Mouse (Mus musculus): ENCODE results near the gene Creg1.

DNA sequence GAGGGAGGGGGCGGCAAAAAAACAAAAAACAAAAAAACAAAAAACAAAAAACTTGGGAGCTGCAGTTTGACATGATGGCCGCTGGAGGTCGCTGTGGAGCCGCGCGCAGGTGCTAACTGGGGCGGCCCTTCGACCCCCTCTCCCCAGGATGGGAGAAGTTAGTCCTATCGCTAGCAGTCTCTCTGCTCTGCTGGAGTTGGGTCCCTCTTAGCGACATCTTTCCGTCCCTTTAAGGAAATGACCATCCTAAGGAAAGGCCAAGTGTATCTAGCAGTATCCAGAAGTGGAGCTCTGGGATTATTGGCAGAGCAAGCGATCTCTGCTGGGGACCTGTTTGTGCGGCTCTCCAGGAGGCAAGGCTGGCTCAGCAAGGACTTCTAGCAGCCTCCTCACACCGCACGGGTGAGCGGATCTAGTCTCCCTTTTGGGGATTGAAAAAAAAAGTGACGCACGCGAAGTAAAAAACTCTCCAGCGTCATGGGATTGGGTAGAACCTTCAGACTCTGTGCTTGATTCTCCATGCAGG lies 17.1 kb downstream of the Creg1 start:
- TF ChIP-seq CTCF (conservative IDR thresholded peaks at IDR 0.05; ENCODE audit: low read length), result peak; percentile 94
- TF ChIP-seq POU5F1 (IDR thresholded peaks at IDR 0.05; ENCODE audit: borderline replicate concordance, low read length), result no peak
- TF ChIP-seq NANOG (IDR thresholded peaks at IDR 0.05; ENCODE audit: borderline replicate concordance, low read length), result no peak
